Mouse (Mus musculus) erythroblast, embryonic 14.5 days (primary cell): ENCODE measurements around the gene Nuak2.

Experiments
- GATA1 ChIP-seq: IDR thresholded peaks from 2 replicates; pipeline ENCODE4 v1.6.1; 2012; ENCODE audit warnings: low read length, inconsistent platforms, mixed read lengths
- TAL1 ChIP-seq: IDR thresholded peaks from 3 replicates; pipeline ENCODE4 v1.6.1; 2012; ENCODE audit warnings: low read length, inconsistent platforms, mixed read lengths

DNA sequence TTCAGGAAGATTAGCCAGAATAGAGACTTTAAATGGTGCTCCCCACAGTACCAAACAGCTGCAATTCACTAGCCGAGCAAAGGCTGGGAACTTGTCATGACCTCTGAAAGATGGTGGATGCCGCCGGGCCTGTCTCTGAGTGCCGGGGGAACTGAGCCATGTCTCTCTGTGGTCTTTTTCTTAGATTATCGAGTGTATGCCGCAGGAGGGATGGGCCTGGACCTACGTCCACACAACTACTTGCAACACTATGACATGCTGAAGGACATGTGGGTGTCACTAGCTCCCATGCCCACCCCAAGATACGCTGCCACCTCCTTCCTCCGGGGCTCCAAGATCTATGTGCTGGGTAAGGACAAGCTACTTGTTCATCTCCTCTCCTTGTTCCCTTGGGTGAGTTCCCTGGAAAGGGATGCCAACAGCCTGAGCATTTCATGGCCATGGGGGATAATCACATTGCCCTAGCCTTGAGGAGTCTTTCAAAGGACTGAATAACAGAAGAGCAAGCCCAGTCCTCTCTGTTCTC is 13.5 kb upstream of the Nuak2 start:
- TF ChIP-seq GATA1 (no peak), TAL1 (no peak)
